Mouse (Mus musculus): ENCODE results near the gene Tax1bp3. TPM values are rescaled to one million over a fixed set of nuclear protein-coding genes. Genes with fewer than 3 reads are reported as not detected.

Tax1bp3 gene
- total and polyA plus RNA-seq, 3 experiments: 2.6 to 3.3 (median 2.8) TPM

- peak; percentile 39 for DNase-seq (ENCODE audit: extremely low read depth)
- Histone ChIP-seq H3K27ac (ENCODE audit: insufficient read depth, low read depth) (peak overlapping the region; percentile 53), H3K79me2 (replicated peaks; ENCODE audit: control insufficient read depth, extremely low read depth, insufficient read depth, poor library complexity, severe bottlenecking) (peaks cover 27% of the 10 kb centered on the region), H3K27me3 (replicated peaks) (peaks cover 30% of the 10 kb centered on the region), H3K4me2 (ENCODE audit: insufficient read depth, low read depth, poor library complexity, severe bottlenecking) (peak overlapping the region; percentile 84), H3K4me3 (replicated peaks in 1 of 3; ENCODE audit: low read depth in 2 of 3, low read length in 2 of 3, poor library complexity in 1 of 3) (peak overlapping the region; percentile 70 to 94 (median 89)), H3K4me1 (ENCODE audit: control insufficient read depth in 1 of 2, insufficient read depth in 2 of 2) (peaks cover 0 to 38% of the 10 kb centered on the region in 2 experiments; a peak in 2 of 4 replicates), H3K9me3 (replicated peaks; ENCODE audit: low read length) (no peaks in the 10 kb centered on the region), H3K36me3 (replicated peaks in 1 of 2; ENCODE audit: control insufficient read depth in 1 of 2, insufficient read depth in 1 of 2, low read length in 1 of 2) (peaks cover 10 to 41% of the 10 kb centered on the region in 2 experiments), H3K9ac (ENCODE audit: insufficient read depth, low read depth) (peak overlapping the region; percentile 89)
- dilution Hi-C loops (cut with MboI; ENCODE audit: extremely low pct_ligation_motif_present, extremely low pct_unique_long_range_greater_than_20kb, low sequenced_read_pairs): no loop called here
- in situ Hi-C loops (cut with MboI; ENCODE audit: low pct_ligation_motif_present, low pct_unique_long_range_greater_than_20kb, low sequenced_read_pairs): no loop called here
- no peak for TF ChIP-seq USF1 (IDR thresholded peaks at IDR 0.05; ENCODE audit: low read depth, low read length)
- no peak for TF ChIP-seq E2F4 (IDR thresholded peaks at IDR 0.05; ENCODE audit: insufficient replicate concordance, low read depth, low read length)
- TF ChIP-seq NELFE (IDR thresholded peaks at IDR 0.05; ENCODE audit: low read depth, low read length): no peak
- no peak for TF ChIP-seq ZKSCAN1 (IDR thresholded peaks at IDR 0.05; ENCODE audit: borderline replicate concordance, low read depth, low read length)
- TF ChIP-seq USF2 (conservative IDR thresholded peaks at IDR 0.05; ENCODE audit: low read depth, low read length): no peak
- no peak for TF ChIP-seq KAT2A (IDR thresholded peaks at IDR 0.05; ENCODE audit: insufficient replicate concordance, low read length)
- TF ChIP-seq SIN3A (IDR thresholded peaks at IDR 0.05; ENCODE audit: low read length): no peak
- no peak for TF ChIP-seq CHD2 (IDR thresholded peaks at IDR 0.05; ENCODE audit: low read length)
- no peak for TF ChIP-seq RAD21 (IDR thresholded peaks at IDR 0.05; ENCODE audit: low read depth, low read length)
- no peak for TF ChIP-seq MAX (IDR thresholded peaks at IDR 0.05; ENCODE audit: low read length)
- no peak for TF ChIP-seq TBP (conservative IDR thresholded peaks at IDR 0.05; ENCODE audit: low read depth, low read length)
- TF ChIP-seq MEF2A (IDR thresholded peaks at IDR 0.05; ENCODE audit: borderline replicate concordance, low read depth, low read length): no peak
Observed at GRCm38 (mm10) chr11:73176186-73176585, 697 bp upstream of the Tax1bp3 start.

- dilution Hi-C loops (cut with MboI; ENCODE audit: extremely low pct_ligation_motif_present, extremely low pct_unique_long_range_greater_than_20kb, low sequenced_read_pairs): no loop called here
- TF ChIP-seq NELFE (IDR thresholded peaks at IDR 0.05; ENCODE audit: low read depth, low read length) (no peak), MAX (IDR thresholded peaks at IDR 0.05; ENCODE audit: low read length) (no peak)
- Histone ChIP-seq H3K36me3 (replicated peaks in 1 of 2; ENCODE audit: control insufficient read depth in 1 of 2, insufficient read depth in 1 of 2, low read length in 1 of 2) (peaks cover 3 to 28% of the 10 kb centered on the region in 2 experiments), H3K4me1 (ENCODE audit: control insufficient read depth in 1 of 2, insufficient read depth in 2 of 2) (peaks cover 0 to 31% of the 10 kb centered on the region in 2 experiments; a peak in 2 of 4 replicates), H3K9ac (ENCODE audit: insufficient read depth, low read depth) (peak overlapping the region; percentile 25), H3K27me3 (replicated peaks) (peaks cover 30% of the 10 kb centered on the region), H3K4me2 (ENCODE audit: insufficient read depth, low read depth, poor library complexity, severe bottlenecking) (peak overlapping the region; percentile 86), H3K9me3 (replicated peaks; ENCODE audit: low read length) (no peaks in the 10 kb centered on the region), H3K4me3 (replicated peaks in 1 of 3; ENCODE audit: low read depth in 2 of 3, low read length in 2 of 3, poor library complexity in 1 of 3) (peak overlapping the region; percentile 64 to 70 (median 68)), H3K27ac (ENCODE audit: insufficient read depth, low read depth) (no peak overlapping the region), H3K79me2 (replicated peaks; ENCODE audit: control insufficient read depth, extremely low read depth, insufficient read depth, poor library complexity, severe bottlenecking) (peaks cover 27% of the 10 kb centered on the region)
- DNase-seq (ENCODE audit: extremely low read depth): peak; percentile 14
- in situ Hi-C loops (cut with MboI; ENCODE audit: low pct_ligation_motif_present, low pct_unique_long_range_greater_than_20kb, low sequenced_read_pairs): no loop called here
Observed at GRCm38 (mm10) chr11:73177509-73177875, 609 bp downstream of the Tax1bp3 start.

- DNase-seq (ENCODE audit: extremely low read depth): no peak
- Histone ChIP-seq H3K4me1 (ENCODE audit: control insufficient read depth in 1 of 2, insufficient read depth in 2 of 2) (peaks cover 0 to 28% of the 10 kb centered on the region in 2 experiments; a peak in 2 of 4 replicates), H3K27me3 (replicated peaks) (peaks cover 30% of the 10 kb centered on the region), H3K36me3 (replicated peaks in 1 of 2; ENCODE audit: control insufficient read depth in 1 of 2, insufficient read depth in 1 of 2, low read length in 1 of 2) (peaks cover 3 to 23% of the 10 kb centered on the region in 2 experiments), H3K4me2 (ENCODE audit: insufficient read depth, low read depth, poor library complexity, severe bottlenecking) (peak overlapping the region; percentile 86), H3K9ac (ENCODE audit: insufficient read depth, low read depth) (peak overlapping the region; percentile 25; the same call in 1 of the 2 replicates), H3K4me3 (replicated peaks in 1 of 3; ENCODE audit: low read depth in 2 of 3, low read length in 2 of 3, poor library complexity in 1 of 3) (peak overlapping the region; percentile 22 to 70 (median 64)), H3K27ac (ENCODE audit: insufficient read depth, low read depth) (no peak overlapping the region), H3K9me3 (replicated peaks; ENCODE audit: low read length) (no peaks in the 10 kb centered on the region), H3K79me2 (replicated peaks; ENCODE audit: control insufficient read depth, extremely low read depth, insufficient read depth, poor library complexity, severe bottlenecking) (peaks cover 27% of the 10 kb centered on the region)
- dilution Hi-C loops (cut with MboI; ENCODE audit: extremely low pct_ligation_motif_present, extremely low pct_unique_long_range_greater_than_20kb, low sequenced_read_pairs): no loop called here
- TF ChIP-seq POLR2AphosphoS2 (IDR thresholded peaks at IDR 0.05; ENCODE audit: low read depth, low read length) (no peak), MAFK (IDR thresholded peaks at IDR 0.05; ENCODE audit: insufficient replicate concordance, low read length) (no peak), SMC3 (IDR thresholded peaks at IDR 0.05; ENCODE audit: low read depth, low read length) (no peak), E2F4 (IDR thresholded peaks at IDR 0.05; ENCODE audit: insufficient replicate concordance, low read depth, low read length) (no peak), NRF1 (IDR thresholded peaks at IDR 0.05; ENCODE audit: low read depth, low read length) (no peak), ZKSCAN1 (IDR thresholded peaks at IDR 0.05; ENCODE audit: borderline replicate concordance, low read depth, low read length) (no peak), UBTF (IDR thresholded peaks at IDR 0.05; ENCODE audit: low read depth, low read length) (no peak), ELF1 (IDR thresholded peaks at IDR 0.05; ENCODE audit: low read depth, low read length) (no peak), CHD1 (IDR thresholded peaks at IDR 0.05; ENCODE audit: low read depth, low read length) (no peak), IRF4 (IDR thresholded peaks at IDR 0.05; ENCODE audit: low read depth, low read length) (no peak), NELFE (IDR thresholded peaks at IDR 0.05; ENCODE audit: low read depth, low read length) (no peak), SIN3A (IDR thresholded peaks at IDR 0.05; ENCODE audit: low read length) (no peak), TCF12 (IDR thresholded peaks at IDR 0.05; ENCODE audit: low read depth, low read length) (no peak), CTCF (conservative IDR thresholded peaks at IDR 0.05 in 1 of 2, IDR thresholded peaks at IDR 0.05 in 1 of 2; ENCODE audit: low read depth in 2 of 2, low read length in 2 of 2) (no peak), USF2 (conservative IDR thresholded peaks at IDR 0.05; ENCODE audit: low read depth, low read length) (no peak), ZMIZ1 (IDR thresholded peaks at IDR 0.05; ENCODE audit: low read depth, low read length) (no peak), CHD2 (IDR thresholded peaks at IDR 0.05; ENCODE audit: low read length) (no peak)
- in situ Hi-C loops (cut with MboI; ENCODE audit: low pct_ligation_motif_present, low pct_unique_long_range_greater_than_20kb, low sequenced_read_pairs): no loop called here
Observed at GRCm38 (mm10) chr11:73177895-73178294, 1.0 kb downstream of the Tax1bp3 start.
